Mouse (Mus musculus) bone marrow macrophage, adult 2 months (primary cell): ENCODE results near the gene Gm20388.

Experiments used
- CTCF ChIP-seq: IDR thresholded peaks from 2 replicates; pipeline ENCODE4 v1.5.1; 2012; ENCODE audit warnings: low read depth, mild to moderate bottlenecking, low read length, moderate library complexity
- POLR2A ChIP-seq: IDR thresholded peaks from 2 replicates; pipeline ENCODE4 v1.6.1; 2012; ENCODE audit warnings: mild to moderate bottlenecking, low read depth, low read length, borderline replicate concordance

DNA sequence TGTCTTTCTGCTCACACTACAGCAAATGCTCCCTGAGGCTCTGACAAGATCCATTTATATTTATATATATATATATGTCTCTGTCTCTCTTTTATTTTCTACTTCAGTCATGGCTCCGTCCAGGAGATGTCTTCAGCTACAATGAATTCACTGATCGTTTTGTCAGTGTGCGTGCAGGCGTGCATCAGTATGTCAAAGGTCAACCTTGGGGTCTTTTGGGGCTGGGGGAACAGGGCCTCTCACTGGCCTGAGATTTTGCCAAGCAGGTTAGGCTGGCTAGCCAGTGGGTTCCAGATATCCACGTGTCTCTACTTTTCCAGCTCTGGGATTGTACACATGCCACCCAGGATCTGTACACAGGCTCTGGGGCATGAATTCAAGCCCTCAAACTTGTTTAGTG, 2992.4 kb downstream of the Gm20388 start:
- TF ChIP-seq CTCF (no peak), POLR2A (no peak)
